Mouse (Mus musculus) kidney, postnatal 36 days (tissue): ENCODE data around the gene L3mbtl2.
A peak's percentile ranks its signal among the peaks of the same experiment; 100 is the strongest.
"Not testable (repeated sequence)": the region's sequence is repeated elsewhere in the genome, so short reads cannot be mapped to it uniquely, and the experiment has no call there.

ENCODE experiments used
- DNase-seq, 2 experiments: peaks; one replicate each; pipeline ENCODE4 v3.0.0; 2021 to 2022; ENCODE audit warnings: mixed read lengths in 2 of 2

Gene L3mbtl2

DNA sequence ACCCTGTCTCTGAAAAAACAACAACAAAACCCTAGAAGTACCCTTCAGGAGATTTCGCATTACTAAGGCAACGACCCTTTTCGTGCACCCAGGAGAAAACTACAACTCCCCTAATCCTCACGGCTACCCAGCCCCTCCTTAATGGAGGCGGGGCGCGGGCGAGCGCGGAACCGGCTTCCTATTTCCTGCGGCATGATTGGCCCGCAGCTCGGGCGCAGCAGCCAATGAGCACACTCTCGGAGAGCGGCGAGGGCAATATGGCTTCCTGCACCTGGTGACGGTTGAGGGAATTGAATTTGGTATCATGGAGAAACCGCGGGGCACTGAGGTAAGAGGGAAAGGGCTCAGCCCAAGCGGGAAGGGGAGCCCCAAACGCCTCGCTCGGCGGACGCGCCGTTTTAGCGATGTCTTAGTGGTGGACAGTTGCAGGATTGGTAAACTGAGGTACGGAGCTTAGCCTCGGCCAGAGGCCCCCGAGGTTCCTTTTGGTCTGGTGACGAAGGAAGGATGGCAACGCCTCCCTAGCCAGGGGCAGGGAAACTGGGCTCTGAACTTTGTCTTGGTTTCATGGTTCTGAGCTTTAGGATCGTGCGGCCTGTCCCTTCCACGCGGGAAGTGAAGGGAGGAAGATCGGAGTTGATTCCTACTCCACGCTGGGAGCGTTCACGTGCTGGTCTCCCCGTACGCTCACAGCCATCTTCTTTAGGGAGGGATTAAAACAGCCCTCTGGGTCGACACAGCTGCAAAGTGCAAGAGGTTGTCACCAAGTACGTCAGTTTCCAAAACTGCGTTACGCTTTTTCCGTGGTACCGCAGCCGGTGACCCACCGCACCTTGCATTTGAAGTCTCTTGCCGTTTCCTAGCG is at the start of gene L3mbtl2:
L3mbtl2 (plus strand) TSS at position 193 of the 865 bp plus-strand sequence.
- peak; percentile 94 to 96 for DNase-seq

- DNase-seq: no peak
These were observed 13.9 kb upstream of the L3mbtl2 start for GRCm38 (mm10) chr15:81649516-81650455.

DNA sequence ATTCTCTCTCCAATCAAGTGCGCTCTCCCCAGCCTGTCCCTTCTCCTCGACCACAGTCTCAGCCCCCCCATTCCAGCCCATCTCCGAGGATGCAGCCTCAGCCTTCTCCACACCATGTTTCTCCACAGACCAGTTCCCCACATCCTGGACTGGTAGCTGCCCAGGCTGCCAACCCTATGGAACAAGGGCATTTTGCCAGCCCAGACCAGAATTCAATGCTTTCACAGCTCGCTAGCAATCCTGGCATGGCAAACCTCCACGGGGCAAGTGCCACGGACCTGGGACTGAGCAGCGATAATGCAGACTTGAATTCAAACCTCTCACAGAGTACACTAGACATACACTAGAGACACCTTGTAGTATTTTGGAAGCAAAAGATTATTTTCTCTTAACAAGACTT is 13.1 kb upstream of the L3mbtl2 start:
- peak in 1 of 2 experiments; percentile 26 for DNase-seq

DNA sequence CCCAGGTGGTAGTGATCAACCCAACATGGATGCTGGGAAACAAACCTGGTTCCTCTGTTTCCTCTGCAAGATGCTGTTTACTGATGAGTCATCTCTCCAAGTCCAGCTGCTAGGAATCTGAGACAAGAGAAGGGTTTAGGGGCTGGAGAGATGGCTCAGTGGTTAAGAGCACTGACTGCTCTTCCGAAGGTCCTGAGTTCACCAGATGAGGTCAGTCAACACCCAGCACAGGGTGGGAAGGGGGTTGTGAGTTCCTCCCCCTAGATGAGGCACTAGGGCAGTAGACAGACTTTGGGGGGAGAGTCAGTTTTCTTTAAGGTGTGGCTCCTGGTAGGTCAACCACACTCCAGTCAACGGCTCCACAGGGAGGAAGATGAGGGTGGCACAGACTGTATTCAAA is 2.0 kb upstream of the L3mbtl2 start:
- no peak for DNase-seq

DNA sequence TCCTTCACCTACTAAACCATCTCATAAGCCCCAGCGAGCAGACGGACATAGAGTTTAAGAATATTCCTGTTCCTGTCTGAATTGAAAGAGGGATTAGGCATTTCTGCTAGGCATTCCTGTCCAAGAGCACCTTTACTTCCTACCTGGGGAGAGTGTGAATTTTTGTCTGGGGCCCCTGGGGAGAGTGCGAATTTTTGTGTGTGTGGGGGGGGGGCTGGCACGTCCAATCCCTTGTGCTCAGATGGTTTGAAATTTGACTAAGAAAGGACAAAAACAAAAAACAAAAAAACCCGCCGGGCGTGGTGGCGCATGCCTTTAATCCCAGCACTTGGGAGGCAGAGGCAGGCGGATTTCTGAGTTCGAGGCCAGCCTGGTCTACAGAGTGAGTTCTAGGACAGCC is 408 bp upstream of the L3mbtl2 start:
- no peak for DNase-seq

GRCm38 (mm10) chr15:81666957-81667356 is 3.3 kb downstream of the L3mbtl2 start:
- DNase-seq: peak in 1 of 2 experiments; percentile 26

DNA sequence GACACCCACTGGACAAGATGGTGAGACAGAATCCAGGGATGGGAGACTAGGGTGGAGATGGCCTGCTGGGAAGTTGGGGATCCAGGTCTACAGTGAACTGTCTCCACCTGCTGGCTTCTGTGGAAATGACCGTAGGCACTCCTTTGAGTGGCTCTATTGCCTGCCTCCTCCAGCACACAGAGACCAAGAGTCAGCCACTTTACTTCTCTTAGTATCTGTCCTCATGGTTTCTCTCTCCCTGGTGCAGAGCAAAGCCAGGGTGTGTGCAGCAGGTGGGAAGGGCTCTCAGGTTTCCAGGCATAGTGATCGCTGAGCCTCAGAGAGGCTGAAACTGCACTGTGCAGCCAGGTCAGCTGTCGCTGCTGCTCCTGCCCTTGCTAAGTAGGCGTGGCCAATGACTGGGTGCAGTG is 6.5 kb downstream of the L3mbtl2 start:
- peak; percentile 42 to 78 for DNase-seq

DNA sequence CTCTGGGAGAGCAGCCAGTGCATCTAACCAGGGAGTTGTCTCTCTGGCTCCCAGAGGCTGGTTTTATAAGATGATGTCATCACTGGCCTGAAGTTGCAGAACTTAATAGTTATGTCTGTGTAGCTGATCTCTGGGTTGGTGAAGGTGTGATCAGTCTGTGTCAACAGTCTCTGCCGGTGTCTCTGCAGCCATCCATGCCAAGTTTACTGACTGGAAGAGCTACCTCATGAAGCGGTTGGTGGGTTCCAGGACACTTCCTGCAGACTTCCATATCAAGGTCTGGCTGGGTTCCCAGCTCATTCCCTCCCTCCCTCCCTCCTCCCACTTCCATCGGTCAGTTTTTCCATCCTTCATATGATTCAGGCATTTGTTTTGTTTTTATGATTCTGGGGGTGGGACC is 12.9 kb downstream of the L3mbtl2 start:
- no peak for DNase-seq

DNA sequence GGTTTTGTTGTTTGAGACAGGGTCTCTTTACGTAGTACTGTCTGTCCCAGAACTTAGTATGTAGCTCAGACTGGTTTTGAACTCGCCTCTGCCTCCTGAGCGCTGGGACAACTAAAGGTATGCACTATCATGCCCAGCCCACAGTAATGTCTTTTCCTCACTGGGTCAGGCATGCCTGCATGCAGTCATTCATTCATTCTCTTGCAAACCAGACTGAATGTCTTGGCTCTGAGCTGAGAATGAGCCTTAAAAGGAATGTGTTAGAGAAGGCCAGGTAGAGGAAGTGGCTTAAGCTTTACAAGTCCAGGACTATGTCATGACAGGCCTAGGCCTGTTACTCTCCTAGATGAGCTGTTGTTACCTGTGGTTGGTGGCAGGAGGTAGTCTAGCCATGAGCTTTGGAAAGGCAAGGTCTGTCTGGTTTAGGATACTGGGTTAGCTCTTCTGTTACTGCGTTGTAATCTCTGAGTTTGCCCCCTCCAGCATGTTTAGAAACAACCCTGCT is 16.7 kb downstream of the L3mbtl2 start:
- no peak for DNase-seq

DNA sequence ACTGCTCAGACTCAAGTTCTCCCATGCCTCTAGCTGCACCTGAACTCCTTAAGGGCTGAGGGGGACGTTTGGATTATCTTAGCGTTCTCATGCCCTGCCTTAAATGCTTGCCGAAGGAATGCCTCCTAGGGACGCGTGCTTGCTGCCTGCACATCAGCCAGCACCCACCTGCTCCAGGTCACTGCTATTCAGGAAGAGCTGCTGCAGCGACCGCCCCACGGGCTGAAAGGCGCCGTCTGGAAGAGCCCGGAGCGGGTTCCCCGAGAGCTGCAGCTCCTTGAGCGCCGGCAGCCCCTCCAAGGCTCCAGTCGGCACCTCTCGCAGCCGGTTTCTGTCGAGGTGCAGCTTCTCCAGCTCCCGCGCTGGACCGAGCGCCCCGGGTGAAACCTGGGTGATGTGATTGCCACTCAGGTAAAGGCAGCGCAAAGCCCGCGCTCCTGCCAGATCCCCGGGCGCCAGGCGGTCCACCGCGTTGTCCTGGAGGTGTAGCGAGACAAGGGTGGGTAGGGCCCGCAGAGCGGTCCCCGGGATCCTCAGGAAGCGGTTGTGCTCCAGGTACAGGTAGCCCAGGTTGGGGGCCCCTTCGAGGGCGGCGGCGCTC is 29.8 kb downstream of the L3mbtl2 start:
- DNase-seq: no peak

DNA sequence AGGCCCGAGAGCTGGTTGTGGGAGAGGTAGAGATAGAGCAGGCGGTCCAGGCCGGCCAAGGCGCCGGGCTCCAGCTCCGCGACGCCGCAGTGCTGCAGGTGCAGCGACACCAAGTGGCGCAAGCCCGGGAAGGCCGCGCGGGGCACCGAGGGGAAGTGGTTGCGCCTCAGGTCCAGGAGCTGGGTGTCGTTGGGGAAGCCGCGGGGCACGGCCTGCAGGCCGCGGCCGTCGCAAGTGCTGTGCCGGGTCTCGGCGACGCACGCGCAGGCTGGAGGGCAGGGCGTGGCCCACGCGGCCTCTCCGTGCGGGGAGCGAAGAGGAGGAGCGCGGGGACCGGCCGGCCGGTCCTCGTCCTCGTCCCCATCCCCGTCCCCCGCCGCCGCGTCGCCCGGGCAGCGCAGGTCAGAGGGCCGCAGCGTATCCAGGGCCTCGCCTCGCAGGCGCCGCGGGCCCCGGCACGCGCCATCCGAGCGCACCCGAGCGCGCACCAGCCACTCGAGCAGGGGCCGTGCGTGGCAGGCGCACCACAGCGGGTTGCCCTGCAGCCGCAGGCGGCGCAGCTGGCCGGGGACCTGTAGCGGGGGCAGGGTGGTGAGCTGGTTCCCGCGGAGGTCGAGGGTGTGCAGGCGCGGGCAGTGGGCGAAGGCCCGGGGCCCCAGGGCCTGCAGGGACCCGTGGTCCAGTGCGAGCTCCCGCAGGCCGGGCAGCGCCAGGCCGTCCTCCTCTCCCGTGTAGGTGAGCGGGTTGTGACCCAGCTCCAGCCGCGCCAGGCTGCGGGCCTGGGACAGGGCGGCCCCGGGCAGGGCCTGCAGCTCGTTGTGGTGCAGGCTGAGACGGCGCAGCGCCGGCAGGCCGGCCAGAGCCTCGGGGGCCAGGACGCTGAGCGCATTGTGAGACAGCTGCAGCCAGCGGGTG is 30.5 kb downstream of the L3mbtl2 start:
- DNase-seq: peak; percentile 87 to 92

GRCm38 (mm10) chr15:81694891-81695290 is 31.2 kb downstream of the L3mbtl2 start:
- peak in 1 of 2 experiments; percentile 20 for DNase-seq

DNA sequence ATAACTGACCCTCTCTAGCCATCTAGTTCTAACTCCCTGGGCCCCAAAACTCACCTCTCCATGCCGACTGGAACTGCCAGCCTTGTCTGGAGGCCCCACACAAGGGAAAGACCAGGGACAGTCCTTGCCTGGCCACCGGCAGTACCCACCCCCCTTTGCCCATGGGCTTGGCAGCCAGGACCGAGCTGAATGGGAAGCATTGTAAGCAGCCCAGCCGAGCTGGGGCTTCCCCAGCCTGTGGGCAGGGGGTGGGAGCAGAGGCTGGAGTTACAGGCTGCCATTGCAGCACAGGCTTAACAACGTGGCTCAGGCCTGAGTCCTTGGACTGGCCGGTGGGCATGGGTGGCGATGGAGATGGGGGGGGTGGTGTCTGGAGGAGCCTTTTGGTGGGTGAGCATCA is 33.5 kb downstream of the L3mbtl2 start, which contains the start of gene Chadl:
Chadl (minus strand) TSS at position 113 of the 400 bp plus-strand sequence.
- DNase-seq: no peak

- peak; percentile 46 to 65 for DNase-seq
These were observed 34.2 kb downstream of the L3mbtl2 start for GRCm38 (mm10) chr15:81697847-81698246.

GRCm38 (mm10) chr15:81698532-81698931 is 34.8 kb downstream of the L3mbtl2 start:
- no peak for DNase-seq

DNA sequence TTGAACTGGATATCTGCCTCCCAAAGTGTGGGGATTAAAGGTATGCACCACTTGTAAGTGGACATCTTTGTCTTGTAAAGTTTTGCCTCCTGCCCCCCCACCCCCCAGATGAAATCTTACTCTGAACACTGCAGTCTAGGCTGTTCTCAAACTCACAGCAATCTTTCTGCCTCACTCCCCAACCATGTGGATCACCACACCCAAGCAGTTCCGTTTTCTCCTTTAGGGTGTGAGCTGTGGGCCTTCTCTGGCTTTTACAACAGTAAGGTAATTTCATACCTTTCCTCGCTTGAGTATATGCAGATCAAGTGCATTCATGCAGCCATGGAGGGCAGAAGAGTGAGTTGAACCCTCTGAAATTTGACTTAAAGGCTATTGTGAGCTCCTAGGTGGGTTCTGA is 36.5 kb downstream of the L3mbtl2 start:
- DNase-seq: no peak

GRCm38 (mm10) chr15:81700601-81701000 is 36.9 kb downstream of the L3mbtl2 start:
- DNase-seq: peak; percentile 77 to 90

- DNase-seq: not testable (repeated sequence)
These were observed 37.7 kb downstream of the L3mbtl2 start for GRCm38 (mm10) chr15:81701350-81701749.

DNA sequence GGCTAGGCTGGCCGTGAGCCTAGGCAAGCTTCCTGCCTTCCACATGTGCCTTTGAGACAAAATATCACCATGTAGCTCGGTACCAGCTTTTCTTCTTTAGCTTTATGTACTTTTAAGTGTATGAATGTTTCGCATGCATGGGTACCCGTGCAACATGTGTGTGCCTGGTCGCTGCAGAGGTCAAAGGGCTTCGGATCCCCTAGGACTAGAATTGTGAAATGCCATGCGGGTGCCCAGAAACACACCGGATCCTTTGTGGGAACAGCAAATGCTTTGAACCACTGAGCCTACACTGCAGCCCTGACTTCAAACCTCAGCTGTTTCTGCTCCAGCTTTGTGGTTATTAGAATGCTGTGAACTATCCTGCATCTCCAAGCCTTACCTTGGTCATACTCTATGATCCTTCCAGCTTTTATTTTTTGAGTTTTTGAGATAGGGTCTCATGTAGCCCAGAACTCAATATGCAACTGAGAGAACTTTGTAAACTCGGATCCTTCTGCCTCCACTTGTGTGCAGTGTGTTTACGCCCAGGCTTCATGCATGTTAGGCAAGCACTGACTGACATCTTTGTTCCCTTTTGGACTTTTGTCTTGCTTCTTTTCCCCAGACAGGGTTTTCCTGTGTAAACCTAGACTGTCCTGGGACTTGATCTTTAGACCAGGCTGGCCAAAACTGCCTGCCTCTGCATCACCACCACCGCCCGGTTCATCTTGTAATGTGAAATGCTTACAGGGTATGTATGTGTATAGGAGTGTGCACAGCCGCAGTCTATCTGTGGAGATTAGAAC is 38.8 kb downstream of the L3mbtl2 start:
- peak in 1 of 2 experiments; percentile 20 for DNase-seq

- no peak for DNase-seq
These were observed 39.4 kb downstream of the L3mbtl2 start for GRCm38 (mm10) chr15:81703094-81703489.

DNA sequence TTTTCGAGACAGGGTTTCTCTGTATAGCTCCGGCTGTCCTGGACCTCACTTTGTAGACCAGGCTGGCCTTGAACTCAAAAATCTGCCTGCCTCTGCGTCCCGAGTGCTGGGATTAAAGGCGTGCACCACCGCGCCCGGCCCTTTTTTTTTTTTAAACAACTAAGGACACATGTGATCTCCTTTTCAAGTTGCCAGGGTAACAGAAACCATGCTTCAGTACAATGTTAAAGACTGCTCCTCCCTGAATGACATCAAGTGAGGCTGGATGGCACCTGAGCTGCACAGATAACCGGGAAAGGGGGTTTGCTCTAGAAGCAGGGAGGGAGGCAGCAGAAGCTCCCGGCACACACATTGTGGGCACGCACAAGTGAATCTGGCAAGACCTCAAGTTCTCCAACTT is 45.3 kb downstream of the L3mbtl2 start:
- DNase-seq: no peak
